Mouse (Mus musculus) embryonic facial prominence, embryonic 13.5 days (tissue): ENCODE data around the gene Vill. TPM values are rescaled to one million over a fixed set of nuclear protein-coding genes. Genes with fewer than 3 reads are reported as not detected.

Experiments
- ATAC-seq: fragments of 200-750 bp; cut with Nextera tagmentation; 2 replicates; pipeline ENCODE4 v1.8.0; 2017; ENCODE audit warnings: low read depth; ENCODE audit not compliant: insufficient number of reproducible peaks, insufficient read depth, low FRiP score, low TSS enrichment
- H3K27ac ChIP-seq: fragments of 300-500 bp; sonication (generic); 2 replicates; pipeline ENCODE4 v1.5.1; 2015; ENCODE audit warnings: moderate library complexity, mild to moderate bottlenecking, inconsistent platforms
- H3K27me3 ChIP-seq: fragments of 300-500 bp; sonication (generic); 2 replicates; pipeline ENCODE4 v1.6.1; 2015; ENCODE audit warnings: mild to moderate bottlenecking, inconsistent platforms
- H3K36me3 ChIP-seq: fragments of 300-500 bp; sonication (generic); 2 replicates; pipeline ENCODE4 v1.6.1; 2015; ENCODE audit warnings: mild to moderate bottlenecking, inconsistent platforms
- H3K4me1 ChIP-seq: fragments of 300-500 bp; sonication (generic); 2 replicates; pipeline ENCODE4 v1.6.1; 2015; ENCODE audit warnings: inconsistent platforms
- H3K4me2 ChIP-seq: fragments of 300-500 bp; sonication (generic); 2 replicates; pipeline ENCODE4 v1.6.1; 2015; ENCODE audit warnings: moderate library complexity, mild to moderate bottlenecking, inconsistent platforms
- H3K4me3 ChIP-seq: fragments of 300-500 bp; sonication (generic); 2 replicates; pipeline ENCODE4 v1.5.1; 2015; ENCODE audit warnings: mild to moderate bottlenecking, inconsistent platforms
- H3K9ac ChIP-seq: fragments of 300-500 bp; sonication (generic); 2 replicates; pipeline ENCODE4 v1.6.1; 2015; ENCODE audit warnings: mild to moderate bottlenecking, inconsistent platforms
- H3K9me3 ChIP-seq: fragments of 300-500 bp; sonication (generic); 2 replicates; pipeline ENCODE4 v1.6.1; 2016; ENCODE audit warnings: inconsistent platforms
- WGBS: fragments of 180-500 bp; shearing (Covaris S2); methylation state at CpG from one replicate; pipeline ENCODE4 v1.1.7; 2015; ENCODE audit warnings: mixed read lengths; 5-methylcytosine and 5-hydroxymethylcytosine counted together
- polyA plus RNA-seq: library from polyadenylated mRNA; unstranded; fragments of >200 nt; fragmentation: Nextera tagmentation; extraction: Ambion mirVana; gene quantifications from 2 replicates; pipeline ENCODE4 v1.2.1, GENCODE M21; 2015

Gene Vill
- 21.4 and 25.5 TPM in 2 replicates for polyA plus RNA-seq

DNA sequence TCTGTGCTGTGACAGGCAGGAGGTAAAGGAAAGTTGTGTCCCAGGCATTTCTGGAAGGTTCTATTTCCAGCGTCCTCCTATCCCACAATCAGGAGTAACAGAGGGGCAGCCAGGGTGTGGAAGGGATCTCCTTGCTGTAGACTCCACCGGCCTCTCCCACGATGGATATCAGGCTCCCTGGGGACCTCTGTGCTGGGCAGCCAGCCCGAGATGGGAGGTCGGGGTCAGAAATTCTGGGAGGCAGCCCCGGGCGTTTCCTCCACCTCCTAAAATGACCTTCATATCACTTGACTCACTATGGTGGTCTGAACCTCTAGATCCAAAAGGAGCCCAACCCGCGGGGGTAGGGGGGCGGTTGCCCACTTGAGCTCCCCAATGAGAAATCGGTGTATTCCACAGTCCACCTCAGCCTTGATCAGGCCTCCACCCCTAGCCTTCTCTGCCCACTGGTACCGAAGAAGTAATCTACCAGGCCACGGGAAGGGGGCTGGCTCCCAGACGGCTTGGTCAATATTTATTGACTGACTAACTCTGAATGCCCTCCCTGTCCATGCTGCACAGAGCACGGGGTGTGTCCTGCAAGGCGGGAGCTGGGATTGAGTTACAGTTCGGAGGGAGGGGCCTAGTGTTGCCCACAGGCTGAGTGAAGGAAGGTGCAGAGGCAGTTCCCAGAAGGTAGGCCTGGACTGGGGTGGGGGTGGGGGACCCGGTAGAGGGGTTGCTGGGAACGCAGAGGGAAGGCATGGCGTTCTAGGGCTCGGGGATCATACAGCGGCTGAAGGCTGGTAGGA, at the start of gene Vill:
Gene Vill, plus strand, starts transcription at position 625 of the 791 bp plus-strand sequence.
- peak within 1 kb of the TSS; percentile 73 for H3K4me2 ChIP-seq
- WGBS = 12% methylated on average over 22 of the region's 22 CpGs
- H3K36me3 ChIP-seq = no peaks in the 10 kb centered on the region
- peak within 1 kb of the TSS; percentile 46 for H3K4me3 ChIP-seq
- peak; percentile 85 for ATAC-seq
- no peaks in the 10 kb centered on the region for H3K9me3 ChIP-seq
- peak within 1 kb of the TSS; percentile 45; the same call in 1 of the 2 replicates for H3K27ac ChIP-seq
- H3K4me1 ChIP-seq = peaks cover 34% of the 10 kb centered on the region
- peak within 1 kb of the TSS; percentile 75 for H3K9ac ChIP-seq
- no peaks in the 10 kb centered on the region for H3K27me3 ChIP-seq

DNA sequence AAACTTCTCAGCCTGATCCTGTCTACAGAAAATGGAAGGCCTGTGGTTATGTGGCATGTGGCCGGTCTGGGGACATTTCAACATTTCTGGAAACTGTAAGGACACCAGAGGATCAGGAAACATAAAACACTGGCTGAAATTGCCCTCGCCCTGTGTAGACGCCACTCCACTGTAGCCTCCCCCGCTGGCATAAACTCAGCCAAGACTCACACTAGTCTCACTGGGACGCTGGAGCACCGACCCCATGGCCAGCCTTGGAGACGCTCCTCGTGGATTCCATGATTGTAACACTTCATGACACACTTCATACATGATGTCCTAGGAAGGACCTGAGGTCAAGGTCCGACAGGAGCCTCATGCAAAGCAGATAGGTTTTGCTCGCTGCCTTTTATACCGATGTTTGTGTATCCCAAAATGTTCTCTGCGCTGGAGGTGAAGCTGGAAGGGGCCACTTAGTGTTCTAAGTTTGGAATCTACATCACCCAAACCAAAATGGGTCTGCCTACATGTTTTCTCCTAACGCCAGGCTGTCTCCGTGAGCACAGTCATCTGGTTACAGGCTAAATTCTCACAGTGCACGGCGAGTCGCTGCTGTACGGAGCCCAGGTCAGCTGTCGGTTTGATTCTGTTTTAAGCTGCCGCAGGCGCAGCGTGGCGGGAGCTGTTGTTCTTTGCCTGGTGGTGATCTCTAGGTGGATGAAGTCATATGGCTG, 48.4 kb upstream of the Vill start:
- Histone ChIP-seq H3K36me3 (peaks cover 12% of the 10 kb centered on the region), H3K4me1 (peaks cover 70% of the 10 kb centered on the region), H3K9me3 (no peaks in the 10 kb centered on the region), H3K27ac (peak overlapping the region; percentile 44; the same call in 1 of the 2 replicates), H3K4me2 (no peak overlapping the region), H3K27me3 (no peaks in the 10 kb centered on the region), H3K9ac (no peak overlapping the region), H3K4me3 (no peak overlapping the region)
- no peak for ATAC-seq
- WGBS = 70% methylated on average over 23 of the region's 23 CpGs

DNA sequence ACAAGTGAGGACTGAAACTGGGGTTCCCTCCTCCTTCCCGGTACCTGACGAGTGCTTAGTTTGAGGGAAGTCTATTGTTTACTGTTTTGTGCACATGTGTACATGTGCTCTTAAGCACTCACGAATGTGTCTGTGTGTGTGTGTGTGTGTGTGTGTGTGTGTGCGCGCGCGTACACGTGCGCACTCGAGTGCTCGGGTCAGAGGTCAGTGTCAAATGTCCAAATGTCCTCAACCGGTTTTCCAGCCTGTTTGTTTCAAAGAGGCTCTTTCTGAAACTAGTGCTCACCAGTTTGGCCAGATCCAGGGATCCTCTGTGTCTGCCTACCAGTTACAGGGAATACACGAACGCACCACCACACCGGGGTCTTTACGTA, 47.9 kb upstream of the Vill start:
- Histone ChIP-seq H3K27ac (0 out of 2 replicates have a peak overlapping the region, but pooled peaks have one; percentile 5), H3K9ac (no peak overlapping the region), H3K4me2 (no peak overlapping the region), H3K36me3 (peaks cover 9% of the 10 kb centered on the region), H3K4me1 (peaks cover 69% of the 10 kb centered on the region), H3K27me3 (no peaks in the 10 kb centered on the region), H3K9me3 (no peaks in the 10 kb centered on the region), H3K4me3 (no peak overlapping the region)
- ATAC-seq = no peak
- WGBS = 76% methylated on average over 16 of the region's 16 CpGs

DNA sequence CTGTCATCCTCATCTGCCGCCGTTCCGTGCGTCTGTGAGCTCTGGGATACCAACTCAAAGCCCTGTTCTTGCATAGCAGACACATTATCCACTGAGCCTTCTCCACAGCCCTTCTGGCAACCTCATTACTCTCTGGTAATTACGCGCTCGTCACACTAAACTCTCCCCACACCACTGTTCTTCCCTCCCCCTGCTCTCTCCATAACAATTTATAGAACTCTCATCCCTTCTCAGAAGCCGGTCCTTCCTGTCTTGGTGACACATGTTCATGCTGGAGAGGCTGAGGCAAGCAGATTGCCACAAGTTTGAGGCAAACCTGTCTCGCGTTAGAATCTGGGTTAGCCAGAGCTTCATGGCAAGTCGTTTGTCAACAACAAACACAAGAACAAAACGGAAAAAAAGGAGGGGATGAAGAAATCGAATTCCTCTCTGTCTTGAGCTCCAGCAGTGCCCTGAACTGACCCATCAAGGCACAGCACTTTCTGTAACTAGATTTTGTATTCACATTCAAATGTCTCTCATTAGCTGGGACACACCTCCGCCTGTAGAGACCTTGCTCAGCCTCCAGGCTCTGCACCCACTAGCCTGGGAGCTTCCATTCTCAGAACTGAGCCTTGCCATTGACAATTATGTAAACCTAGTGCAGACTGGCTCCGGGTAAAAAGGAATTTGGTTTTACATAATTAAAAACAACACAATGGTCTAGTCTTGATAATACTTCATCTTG, 47.1 kb upstream of the Vill start:
- Histone ChIP-seq H3K27me3 (no peaks in the 10 kb centered on the region), H3K9ac (no peak overlapping the region), H3K36me3 (peaks cover 6% of the 10 kb centered on the region; the same call in 1 of the 2 replicates), H3K27ac (0 out of 2 replicates have a peak overlapping the region, but pooled peaks have one; percentile 4), H3K9me3 (no peaks in the 10 kb centered on the region), H3K4me2 (no peak overlapping the region), H3K4me1 (peaks cover 77% of the 10 kb centered on the region), H3K4me3 (no peak overlapping the region)
- no peak for ATAC-seq
- 59% methylated on average over 15 of the region's 15 CpGs for WGBS

DNA sequence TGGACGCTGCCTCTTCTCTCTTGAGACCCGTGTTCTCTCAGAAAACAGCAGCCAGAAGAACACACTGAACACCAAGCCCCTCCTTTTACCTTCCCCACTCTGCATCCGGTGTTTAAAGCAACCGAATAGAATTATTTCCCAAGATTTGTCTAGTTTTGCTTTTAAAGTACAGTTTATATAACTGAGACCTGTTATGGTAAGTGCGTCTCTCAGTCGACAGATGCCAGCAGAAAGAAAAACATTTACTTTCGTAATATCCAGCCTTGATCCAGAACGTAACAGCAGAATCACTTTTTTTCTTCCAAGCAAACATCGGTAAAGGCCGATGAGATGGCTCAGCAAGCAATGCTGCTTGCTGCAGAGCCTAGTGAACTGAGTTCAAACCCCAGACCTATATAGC, 45.3 kb upstream of the Vill start:
- no peak overlapping the region for H3K4me2 ChIP-seq
- no peak overlapping the region for H3K27ac ChIP-seq
- no peaks in the 10 kb centered on the region for H3K9me3 ChIP-seq
- WGBS = 78% methylated on average over 10 of the region's 10 CpGs
- H3K36me3 ChIP-seq = no peaks in the 10 kb centered on the region
- no peak overlapping the region for H3K9ac ChIP-seq
- no peak for ATAC-seq
- H3K4me1 ChIP-seq = peaks cover 72% of the 10 kb centered on the region
- H3K4me3 ChIP-seq = no peak overlapping the region
- H3K27me3 ChIP-seq = no peaks in the 10 kb centered on the region

DNA sequence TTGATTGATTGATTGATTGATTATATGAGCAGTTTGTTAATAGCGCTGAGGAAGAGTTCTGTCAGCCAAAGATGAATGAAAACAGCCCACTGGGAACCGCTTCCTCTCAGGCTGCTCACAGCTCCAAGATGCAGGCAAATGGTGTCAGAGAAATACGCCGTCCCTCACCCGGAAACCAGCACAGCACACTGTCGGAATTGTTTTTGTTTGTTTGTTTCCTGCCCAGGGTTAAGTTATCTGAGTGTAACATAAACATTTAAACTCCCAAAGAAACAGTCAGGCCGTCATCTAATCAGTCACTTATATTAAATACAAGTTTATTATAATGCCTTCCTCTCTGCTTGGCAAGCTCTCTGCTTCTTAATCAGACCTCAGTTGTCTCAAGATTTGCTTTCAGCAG, 43.7 kb upstream of the Vill start:
- Histone ChIP-seq H3K27ac (no peak overlapping the region), H3K4me1 (peaks cover 58% of the 10 kb centered on the region)

DNA sequence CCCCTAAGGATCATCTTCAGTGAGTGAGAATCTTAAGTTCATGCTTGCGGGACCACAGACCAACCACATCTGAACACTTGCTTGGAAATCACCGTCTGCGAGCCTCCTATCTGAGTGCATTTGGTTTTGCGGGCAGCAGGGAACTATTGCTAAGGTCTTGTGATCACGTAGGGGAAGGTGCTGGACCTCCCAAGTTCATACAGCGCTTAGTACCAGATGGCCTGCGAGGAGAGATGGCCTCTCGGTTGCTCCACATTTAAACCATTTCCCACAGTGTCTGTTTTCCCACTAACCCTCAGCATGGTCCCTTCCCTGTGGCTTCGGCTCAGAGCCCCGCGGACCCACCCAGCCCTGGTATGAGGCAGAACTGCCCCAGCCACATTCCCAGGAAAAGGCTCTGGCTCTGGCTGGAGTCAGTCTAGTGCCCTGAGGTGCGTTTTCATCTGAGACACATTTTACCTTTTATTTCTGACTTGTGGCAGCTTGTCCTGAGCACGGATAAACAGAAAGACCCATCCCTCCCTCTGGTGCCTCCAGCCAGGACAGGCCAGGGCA, 42.3 kb upstream of the Vill start:
- Histone ChIP-seq H3K27me3 (no peaks in the 10 kb centered on the region), H3K9me3 (no peaks in the 10 kb centered on the region), H3K4me3 (no peak overlapping the region), H3K4me2 (0 out of 2 replicates have a peak overlapping the region, but pooled peaks have one; percentile 5), H3K4me1 (peaks cover 44% of the 10 kb centered on the region), H3K36me3 (peaks cover 24% of the 10 kb centered on the region), H3K27ac (peak overlapping the region; percentile 80), H3K9ac (no peak overlapping the region)
- WGBS = 57% methylated on average over 13 of the region's 13 CpGs
- ATAC-seq = peak; percentile 79; the same call in 1 of the 2 replicates

More for the DNA sequence above, 43.7 kb upstream of the Vill start:
- Histone ChIP-seq H3K4me2 (no peak overlapping the region), H3K9ac (no peak overlapping the region), H3K9me3 (no peaks in the 10 kb centered on the region), H3K27me3 (no peaks in the 10 kb centered on the region), H3K36me3 (peaks cover 11% of the 10 kb centered on the region), H3K4me3 (no peak overlapping the region)
- 72% methylated on average over 7 of the region's 7 CpGs for WGBS
- ATAC-seq = no peak

DNA sequence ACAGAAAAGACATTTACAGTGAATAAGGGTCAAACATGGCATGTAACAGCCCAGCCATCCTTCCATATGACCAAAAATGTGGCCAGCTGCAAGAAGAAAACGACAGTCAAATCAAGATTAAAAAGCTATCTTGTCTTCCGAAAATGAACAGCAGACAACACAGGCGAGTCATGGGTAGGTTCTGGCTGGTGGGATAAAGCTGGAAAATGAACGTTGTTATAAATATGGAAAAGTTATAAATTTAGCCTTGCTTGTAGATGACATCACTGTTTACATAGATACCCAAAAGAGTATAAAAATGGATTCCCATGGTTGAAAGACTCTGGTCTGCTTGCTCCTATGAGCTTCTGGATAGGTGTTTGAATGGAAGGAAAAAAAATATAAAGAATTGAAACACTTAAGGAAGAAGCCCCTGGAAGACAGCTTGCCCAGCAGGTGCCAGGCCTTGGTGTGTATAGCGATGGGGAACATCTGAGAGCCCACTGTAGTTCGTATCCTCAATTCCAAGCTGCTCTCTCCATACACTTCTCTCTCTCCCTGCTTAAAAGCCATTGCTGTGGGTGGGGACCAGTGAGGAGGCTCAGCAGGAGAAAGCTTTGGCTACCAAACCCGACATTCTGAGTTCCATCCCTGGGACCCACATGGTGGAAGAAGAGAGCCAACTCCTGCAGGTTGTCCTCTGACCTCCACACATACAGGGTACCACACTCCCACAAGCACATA, 35.6 kb upstream of the Vill start:
- H3K27me3 ChIP-seq = no peaks in the 10 kb centered on the region
- H3K9me3 ChIP-seq = no peaks in the 10 kb centered on the region
- H3K27ac ChIP-seq = no peak overlapping the region
- peaks cover 66% of the 10 kb centered on the region for H3K36me3 ChIP-seq
- no peak overlapping the region for H3K9ac ChIP-seq
- peaks cover 9% of the 10 kb centered on the region for H3K4me1 ChIP-seq
- H3K4me3 ChIP-seq = no peak overlapping the region
- H3K4me2 ChIP-seq = no peak overlapping the region
- WGBS = 91% methylated on average over 7 of the region's 7 CpGs
- ATAC-seq = no peak

DNA sequence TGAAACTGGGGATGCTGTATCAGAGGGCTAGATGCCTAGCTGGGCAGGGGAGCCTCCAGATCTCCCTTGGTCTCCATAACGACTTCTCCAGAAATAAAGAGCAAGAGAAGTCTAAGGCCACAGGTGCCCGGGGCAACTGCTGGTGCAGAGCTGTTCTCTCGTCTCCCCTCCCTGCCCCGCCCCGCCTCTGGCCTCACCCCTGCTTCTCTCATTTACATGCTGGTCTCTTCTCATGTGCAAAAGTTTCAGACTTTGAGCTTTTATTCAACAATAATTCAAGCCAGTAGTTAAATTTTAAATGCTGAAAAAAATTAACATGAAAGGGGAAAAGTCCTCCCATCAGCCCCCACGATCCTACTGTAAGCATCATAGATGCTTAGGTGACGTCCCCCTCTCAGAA, 30.8 kb upstream of the Vill start:
- no peak for ATAC-seq
- WGBS = 68% methylated on average over 7 of the region's 7 CpGs
- peaks cover 45% of the 10 kb centered on the region for H3K36me3 ChIP-seq
- H3K4me2 ChIP-seq = no peak overlapping the region
- H3K9me3 ChIP-seq = no peaks in the 10 kb centered on the region
- peaks cover 32% of the 10 kb centered on the region for H3K4me1 ChIP-seq
- no peak overlapping the region for H3K27ac ChIP-seq
- no peak overlapping the region for H3K4me3 ChIP-seq
- no peaks in the 10 kb centered on the region for H3K27me3 ChIP-seq
- no peak overlapping the region for H3K9ac ChIP-seq

DNA sequence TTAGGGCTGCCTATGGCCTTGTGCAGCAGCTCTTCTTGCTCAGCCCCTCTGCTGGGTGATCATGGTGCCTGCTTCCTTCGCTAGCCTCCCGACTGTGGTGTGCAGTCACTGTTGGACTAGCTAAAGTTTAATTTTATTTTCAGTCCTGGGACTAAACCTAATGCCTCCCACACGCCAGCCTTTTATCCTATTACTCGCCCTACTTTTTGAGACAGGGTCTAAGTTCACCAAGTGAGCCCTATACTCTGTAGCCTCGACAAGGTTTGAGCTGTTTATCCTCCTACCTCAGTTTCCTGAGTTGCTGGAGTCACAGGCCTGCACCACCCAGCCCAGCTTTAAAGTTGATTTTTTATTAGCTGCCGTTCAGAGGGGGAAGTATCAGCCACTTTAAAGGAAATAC, 27.3 kb upstream of the Vill start:
- WGBS = 60% methylated on average over 6 of the region's 6 CpGs
- Histone ChIP-seq H3K27ac (peak overlapping the region; percentile 44), H3K9me3 (no peaks in the 10 kb centered on the region), H3K4me3 (no peak overlapping the region), H3K27me3 (no peaks in the 10 kb centered on the region), H3K4me1 (peaks cover 22% of the 10 kb centered on the region), H3K4me2 (no peak overlapping the region), H3K36me3 (peaks cover 44% of the 10 kb centered on the region), H3K9ac (no peak overlapping the region; the same call in 1 of the 2 replicates)
- ATAC-seq = no peak
